Mouse (Mus musculus) common myeloid progenitor, adult 5-6 weeks (primary cell): ENCODE results near the gene Stradb. TPM values are rescaled to one million over a fixed set of nuclear protein-coding genes. Genes with fewer than 3 reads are reported as not detected.

ENCODE experiments used
- total RNA-seq: library from RNA; stranded (forward); fragments of 200-1000, 187-1606 nt; gene quantifications from 2 replicates; pipeline ENCODE4 v1.2.3, GENCODE M21; 2017

The Stradb gene
- total RNA-seq, 1 experiment from 2014 or later: 13.1 TPM

Other genes with a start within 250 kb of the Stradb start
- 112 and 118 TPM in 2 replicates for gene Casp8, start 178.1 kb upstream of the Stradb start, total RNA-seq
- 21.3 and 33.3 TPM in 2 replicates for gene Trak2, start 92 bp upstream of the Stradb start, total RNA-seq
- not detected in 2 replicates for gene C2cd6, start 121.4 kb downstream of the Stradb start, total RNA-seq
- gene Tmem237, start 146.9 kb downstream of the Stradb start, total RNA-seq: 14.3 and 23.7 TPM in 2 replicates
- 1.3 and 3.4 TPM in 2 replicates for gene Mpp4, start 189.9 kb downstream of the Stradb start, total RNA-seq